Mouse (Mus musculus): ENCODE results near the gene Glyr1. TPM values are rescaled to one million over a fixed set of nuclear protein-coding genes. Genes with fewer than 3 reads are reported as not detected.
A peak's percentile ranks its signal among the peaks of the same experiment; 100 is the strongest.

Gene Glyr1
- 21.2 and 39.0 TPM in 2 replicates for polyA plus RNA-seq (2012; rRNA removed)

DNA sequence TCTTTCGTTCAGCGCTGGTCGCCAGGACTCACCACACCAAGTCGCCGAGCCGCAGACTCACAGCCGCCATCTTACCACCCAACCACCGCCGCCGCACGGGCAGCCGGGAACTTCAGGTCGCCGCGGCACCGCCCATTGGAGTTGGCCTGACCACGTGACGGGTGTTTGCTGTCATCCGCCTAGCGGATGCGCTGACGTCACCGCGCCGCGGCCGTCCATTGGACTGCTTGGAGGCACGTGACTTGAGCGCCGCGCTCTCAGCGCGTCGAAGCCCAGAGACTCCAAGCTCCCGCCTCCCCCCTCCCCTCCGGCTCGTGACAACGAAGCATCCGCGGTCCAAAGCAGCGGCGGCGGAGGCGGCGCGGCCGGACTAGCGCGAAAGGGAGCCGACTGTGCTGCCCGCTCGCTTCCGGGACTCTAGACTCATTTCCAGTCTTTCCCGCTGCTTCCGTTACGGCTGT lies at the start of gene Glyr1, which contains the start of gene Ubn1:
Gene Glyr1 (minus strand): TSS at position 90 of the 461 bp plus-strand sequence.
Gene Ubn1 (plus strand): TSS at position 284 of the 461 bp plus-strand sequence.
- peaks cover 4% of the 10 kb centered on the region for H3K4me1 ChIP-seq (ENCODE audit: control insufficient read depth, insufficient read depth, insufficient read length, low read length)
- H3K36me3 ChIP-seq (ENCODE audit: control insufficient read depth, insufficient read depth, low read length): peaks cover 14% of the 10 kb centered on the region
- peak within 1 kb of the TSS; percentile 95 for H3K27ac ChIP-seq (ENCODE audit: insufficient read depth, low read depth, low read length)
- H3K27me3 ChIP-seq (ENCODE audit: control insufficient read depth, insufficient read depth, low read length): no peaks in the 10 kb centered on the region
- peak within 1 kb of the TSS; percentile 91 for H3K4me3 ChIP-seq (ENCODE audit: low read depth, low read length)
- TF ChIP-seq POLR2A (IDR thresholded peaks at IDR 0.05; ENCODE audit: low read depth, low read length) (peak; percentile 91), CTCF (IDR thresholded peaks at IDR 0.05; ENCODE audit: extremely low read depth, insufficient read length, insufficient replicate concordance, low read depth, low read length) (no peak)
- WGBS: under 1% methylated on average over 56 of the region's 56 CpGs

DNA sequence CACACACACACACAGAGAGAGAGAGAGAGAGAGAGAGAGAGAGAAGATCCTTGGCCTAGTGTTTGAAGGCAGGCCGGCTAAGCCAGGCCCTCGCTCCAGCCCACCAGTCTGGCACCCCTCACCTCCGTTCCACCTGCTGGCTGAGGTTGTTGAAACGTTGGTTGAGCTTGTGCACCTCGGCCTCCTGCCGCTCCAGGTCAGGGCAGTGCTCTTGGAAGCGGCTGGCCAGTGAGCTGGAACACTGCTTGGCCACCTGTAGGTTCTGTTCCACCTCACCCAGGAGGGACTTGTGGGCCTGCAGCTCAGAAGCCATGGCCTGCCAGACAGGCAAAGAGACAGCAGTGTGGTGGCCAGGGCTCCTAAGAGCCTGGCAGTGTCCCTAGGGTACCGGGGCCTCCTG lies 46.8 kb upstream of the Glyr1 start:
- 91% methylated on average over 8 of the region's 8 CpGs for WGBS
- H3K27me3 ChIP-seq (ENCODE audit: control insufficient read depth, insufficient read depth, low read length): no peaks in the 10 kb centered on the region
- no peaks in the 10 kb centered on the region for H3K4me1 ChIP-seq (ENCODE audit: control insufficient read depth, insufficient read depth, insufficient read length, low read length)
- TF ChIP-seq CTCF (IDR thresholded peaks at IDR 0.05; ENCODE audit: extremely low read depth, insufficient read length, insufficient replicate concordance, low read depth, low read length) (no peak), POLR2A (IDR thresholded peaks at IDR 0.05; ENCODE audit: low read depth, low read length) (no peak)
- no peaks in the 10 kb centered on the region for H3K36me3 ChIP-seq (ENCODE audit: control insufficient read depth, insufficient read depth, low read length)
- H3K4me3 ChIP-seq (ENCODE audit: low read depth, low read length): no peak overlapping the region
- H3K27ac ChIP-seq (ENCODE audit: insufficient read depth, low read depth, low read length): no peak overlapping the region

DNA sequence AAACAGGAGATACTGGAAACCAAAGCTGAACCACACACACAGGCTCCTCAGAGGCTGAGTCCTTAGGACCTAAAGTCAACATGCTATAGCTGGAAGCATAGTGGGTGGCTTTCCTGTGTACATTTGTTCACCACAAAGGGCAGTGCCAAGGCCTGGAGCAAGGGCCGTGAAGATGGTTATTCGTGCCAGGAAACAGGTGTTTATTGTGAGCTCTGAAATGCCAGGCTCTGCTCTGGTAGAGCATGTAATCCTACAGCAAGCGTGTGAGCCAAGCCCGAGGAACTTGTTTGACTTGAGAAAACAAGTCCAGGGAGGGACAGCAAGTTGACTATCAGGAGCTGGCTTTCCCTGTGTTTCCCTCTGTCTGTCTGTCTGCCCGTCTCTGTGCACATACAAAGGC lies 43.6 kb upstream of the Glyr1 start:
- TF ChIP-seq CTCF (IDR thresholded peaks at IDR 0.05; ENCODE audit: extremely low read depth, insufficient read length, insufficient replicate concordance, low read depth, low read length) (no peak), POLR2A (IDR thresholded peaks at IDR 0.05; ENCODE audit: low read depth, low read length) (no peak)
- H3K4me3 ChIP-seq (ENCODE audit: low read depth, low read length): no peak overlapping the region
- WGBS: 66% methylated on average over 5 of the region's 5 CpGs
- H3K27ac ChIP-seq (ENCODE audit: insufficient read depth, low read depth, low read length): no peak overlapping the region
- 0 out of 2 replicates have a peak, but pooled peaks cover 2% of the 10 kb centered on the region for H3K36me3 ChIP-seq (ENCODE audit: control insufficient read depth, insufficient read depth, low read length)
- no peaks in the 10 kb centered on the region for H3K4me1 ChIP-seq (ENCODE audit: control insufficient read depth, insufficient read depth, insufficient read length, low read length)
- H3K27me3 ChIP-seq (ENCODE audit: control insufficient read depth, insufficient read depth, low read length): no peaks in the 10 kb centered on the region

DNA sequence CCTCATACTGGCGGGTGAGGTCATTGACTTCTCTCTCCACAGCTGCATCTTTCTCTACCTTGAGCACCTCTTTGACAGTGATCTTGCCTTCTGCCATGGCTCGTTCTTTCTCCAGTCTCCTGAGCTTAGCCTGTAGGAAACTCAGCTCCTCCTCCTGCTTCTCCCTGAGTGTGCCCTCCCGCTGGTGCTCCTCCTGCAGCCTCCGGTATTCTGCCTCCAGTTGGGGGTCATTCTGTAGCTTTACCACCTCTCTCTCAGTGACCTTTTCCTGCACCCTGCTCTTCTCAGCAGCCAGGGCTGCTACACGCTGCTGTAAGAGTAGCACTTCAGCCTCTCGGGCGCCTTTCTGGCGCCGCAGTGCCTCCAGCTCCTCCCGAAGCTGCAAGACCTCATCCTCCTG lies 39.4 kb upstream of the Glyr1 start:
- WGBS: 77% methylated on average over 10 of the region's 10 CpGs
- TF ChIP-seq POLR2A (IDR thresholded peaks at IDR 0.05; ENCODE audit: low read depth, low read length) (no peak), CTCF (IDR thresholded peaks at IDR 0.05; ENCODE audit: extremely low read depth, insufficient read length, insufficient replicate concordance, low read depth, low read length) (no peak)
- Histone ChIP-seq H3K36me3 (ENCODE audit: control insufficient read depth, insufficient read depth, low read length) (peaks cover 27% of the 10 kb centered on the region), H3K4me1 (ENCODE audit: control insufficient read depth, insufficient read depth, insufficient read length, low read length) (no peaks in the 10 kb centered on the region), H3K27me3 (ENCODE audit: control insufficient read depth, insufficient read depth, low read length) (no peaks in the 10 kb centered on the region), H3K4me3 (ENCODE audit: low read depth, low read length) (no peak overlapping the region), H3K27ac (ENCODE audit: insufficient read depth, low read depth, low read length) (no peak overlapping the region)

- Histone ChIP-seq H3K27me3 (ENCODE audit: control insufficient read depth, insufficient read depth, low read length) (no peaks in the 10 kb centered on the region), H3K27ac (ENCODE audit: insufficient read depth, low read depth, low read length) (no peak overlapping the region), H3K4me3 (ENCODE audit: low read depth, low read length) (no peak overlapping the region), H3K4me1 (ENCODE audit: control insufficient read depth, insufficient read depth, insufficient read length, low read length) (no peaks in the 10 kb centered on the region), H3K36me3 (ENCODE audit: control insufficient read depth, insufficient read depth, low read length) (peaks cover 49% of the 10 kb centered on the region)
- TF ChIP-seq POLR2A (IDR thresholded peaks at IDR 0.05; ENCODE audit: low read depth, low read length) (no peak), CTCF (IDR thresholded peaks at IDR 0.05; ENCODE audit: extremely low read depth, insufficient read length, insufficient replicate concordance, low read depth, low read length) (no peak)
- 96% methylated on average over 2 of the region's 2 CpGs for WGBS
Measured at GRCm38 (mm10) chr16:5086179-5086578, 36.5 kb upstream of the Glyr1 start.

- Histone ChIP-seq H3K4me3 (ENCODE audit: low read depth, low read length) (no peak overlapping the region), H3K27me3 (ENCODE audit: control insufficient read depth, insufficient read depth, low read length) (no peaks in the 10 kb centered on the region), H3K4me1 (ENCODE audit: control insufficient read depth, insufficient read depth, insufficient read length, low read length) (no peaks in the 10 kb centered on the region), H3K27ac (ENCODE audit: insufficient read depth, low read depth, low read length) (no peak overlapping the region), H3K36me3 (ENCODE audit: control insufficient read depth, insufficient read depth, low read length) (peaks cover 51% of the 10 kb centered on the region)
- no peak for TF ChIP-seq CTCF (IDR thresholded peaks at IDR 0.05; ENCODE audit: extremely low read depth, insufficient read length, insufficient replicate concordance, low read depth, low read length)
- no peak for TF ChIP-seq POLR2A (IDR thresholded peaks at IDR 0.05; ENCODE audit: low read depth, low read length)
- 85% methylated on average over 4 of the region's 4 CpGs for WGBS
Measured at GRCm38 (mm10) chr16:5085196-5085595, 35.5 kb upstream of the Glyr1 start.

- TF ChIP-seq CTCF (IDR thresholded peaks at IDR 0.05; ENCODE audit: extremely low read depth, insufficient read length, insufficient replicate concordance, low read depth, low read length): no peak
- no peak for TF ChIP-seq POLR2A (IDR thresholded peaks at IDR 0.05; ENCODE audit: low read depth, low read length)
- H3K4me3 ChIP-seq (ENCODE audit: low read depth, low read length): no peak overlapping the region
- no peaks in the 10 kb centered on the region for H3K4me1 ChIP-seq (ENCODE audit: control insufficient read depth, insufficient read depth, insufficient read length, low read length)
- WGBS: 88% methylated on average over 5 of the region's 5 CpGs
- no peak overlapping the region for H3K27ac ChIP-seq (ENCODE audit: insufficient read depth, low read depth, low read length)
- no peaks in the 10 kb centered on the region for H3K27me3 ChIP-seq (ENCODE audit: control insufficient read depth, insufficient read depth, low read length)
- peaks cover 72% of the 10 kb centered on the region for H3K36me3 ChIP-seq (ENCODE audit: control insufficient read depth, insufficient read depth, low read length)
Measured at GRCm38 (mm10) chr16:5074341-5074740, 24.7 kb upstream of the Glyr1 start.
